Mouse (Mus musculus) ES-Bruce4 (cell line): ENCODE results near the gene Cpne9. TPM values are rescaled to one million over a fixed set of nuclear protein-coding genes. Genes with fewer than 3 reads are reported as not detected.

Experiments
- H3K27ac ChIP-seq: 2 replicates; pipeline ENCODE4 v1.5.1; 2012; ENCODE audit warnings: low read length, inconsistent platforms; ENCODE audit not compliant: insufficient read depth
- H3K27me3 ChIP-seq: 2 replicates; pipeline ENCODE4 v1.6.1; 2012; ENCODE audit warnings: mild to moderate bottlenecking, low read length, inconsistent platforms; ENCODE audit not compliant: control insufficient read depth, poor library complexity, insufficient read depth, severe bottlenecking
- H3K36me3 ChIP-seq: 2 replicates; pipeline ENCODE4 v1.6.1; 2012; ENCODE audit warnings: inconsistent platforms, mild to moderate bottlenecking, low read length, moderate library complexity; ENCODE audit not compliant: control insufficient read depth, poor library complexity, insufficient read depth, severe bottlenecking
- H3K4me1 ChIP-seq: one replicate; pipeline ENCODE4 v1.8.1; 2011; ENCODE audit warnings: low read length; ENCODE audit not compliant: control insufficient read depth, insufficient read depth
- H3K4me3 ChIP-seq: 2 replicates; pipeline ENCODE4 v1.5.1; 2011; ENCODE audit warnings: low read depth, mild to moderate bottlenecking, low read length
- H3K9ac ChIP-seq: 2 replicates; pipeline ENCODE4 v1.6.1; 2012; ENCODE audit warnings: low read depth, mild to moderate bottlenecking, inconsistent platforms; ENCODE audit not compliant: poor library complexity, severe bottlenecking
- H3K9me3 ChIP-seq: replicated peaks from 2 replicates; pipeline ENCODE4 v1.6.1; 2012; ENCODE audit warnings: mild to moderate bottlenecking, low read length, inconsistent platforms; ENCODE audit not compliant: control insufficient read depth, poor library complexity, insufficient read depth, severe bottlenecking
- CTCF ChIP-seq: IDR thresholded peaks from one replicate; pipeline ENCODE4 v1.8.1; 2011; ENCODE audit warnings: low read depth, low read length
- EP300 ChIP-seq: IDR thresholded peaks from 2 replicates; pipeline ENCODE4 v1.6.1; 2011; ENCODE audit warnings: low read depth, low read length; ENCODE audit not compliant: insufficient read depth
- POLR2A ChIP-seq: IDR thresholded peaks from one replicate; pipeline ENCODE4 v1.8.1; 2011; ENCODE audit warnings: low read length; ENCODE audit not compliant: insufficient read depth
- polyA plus RNA-seq: library from polyadenylated mRNA; stranded (reverse); fragments of >200 nt; gene quantifications from 2 replicates; pipeline ENCODE4 v1.2.4, GENCODE M21; 2011; ENCODE audit warnings: low read depth; ENCODE audit not compliant: missing spikeins, insufficient read depth, insufficient read length

The Cpne9 gene
- polyA plus RNA-seq, 1 experiment = 3.7 TPM

- Histone ChIP-seq H3K4me1 (peaks cover 7% of the 10 kb centered on the region), H3K36me3 (peaks cover 17% of the 10 kb centered on the region), H3K4me3 (no peak overlapping the region), H3K27ac (no peak overlapping the region), H3K27me3 (no peaks in the 10 kb centered on the region), H3K9ac (no peak overlapping the region), H3K9me3 (no peaks in the 10 kb centered on the region)
- TF ChIP-seq EP300 (no peak), POLR2A (no peak), CTCF (no peak)
Measured at GRCm38 (mm10) chr6:113266996-113267655, 15.0 kb upstream of the Cpne9 start.

DNA sequence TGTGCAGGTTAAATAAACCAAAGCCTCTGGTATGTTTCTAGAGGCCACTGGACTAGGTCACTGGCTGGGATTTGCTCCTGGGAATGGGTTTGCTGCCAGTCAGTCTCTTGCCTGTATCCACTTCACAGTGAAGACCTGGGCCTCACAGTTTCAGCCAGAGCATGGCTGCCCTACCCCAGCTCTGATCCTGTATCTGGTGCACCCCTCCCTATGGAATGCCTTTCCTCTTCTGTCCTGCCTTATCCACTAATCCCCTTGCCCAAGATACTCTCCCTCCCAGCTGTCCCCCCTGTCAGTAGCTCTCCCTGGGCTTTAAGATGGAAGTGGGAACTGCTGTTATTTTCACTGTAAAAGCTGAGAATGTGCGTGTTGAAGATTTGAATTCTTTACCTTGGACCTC lies 14.1 kb upstream of the Cpne9 start:
- peaks cover 19% of the 10 kb centered on the region for H3K36me3 ChIP-seq
- no peaks in the 10 kb centered on the region for H3K27me3 ChIP-seq
- no peaks in the 10 kb centered on the region for H3K9me3 ChIP-seq
- H3K4me1 ChIP-seq = peaks cover 7% of the 10 kb centered on the region
- TF ChIP-seq EP300 = no peak
- TF ChIP-seq POLR2A = no peak
- no peak for TF ChIP-seq CTCF
- no peak overlapping the region for H3K9ac ChIP-seq
- H3K27ac ChIP-seq = no peak overlapping the region
- no peak overlapping the region for H3K4me3 ChIP-seq

DNA sequence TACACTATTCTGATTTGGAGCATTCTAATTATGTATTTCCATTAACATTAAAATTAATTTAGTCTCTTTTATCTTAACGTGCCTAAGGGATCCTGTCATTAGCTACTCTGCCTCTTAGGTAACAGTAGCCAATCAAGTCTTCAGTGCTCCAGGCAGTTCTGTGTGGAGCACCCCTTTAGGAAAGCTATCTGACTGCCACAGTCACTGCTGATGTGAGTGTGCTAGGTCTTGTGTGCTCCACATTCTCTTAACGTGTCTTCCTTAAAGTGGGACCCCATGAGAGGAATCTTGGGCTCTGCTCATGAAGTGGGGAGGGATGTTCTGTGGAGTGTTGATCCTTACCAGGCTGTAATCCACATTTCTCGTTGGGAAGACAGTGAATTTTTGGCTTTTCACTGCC lies 9.7 kb upstream of the Cpne9 start:
- Histone ChIP-seq H3K27ac (no peak overlapping the region), H3K9ac (no peak overlapping the region), H3K9me3 (no peaks in the 10 kb centered on the region), H3K4me1 (peaks cover 2% of the 10 kb centered on the region), H3K4me3 (no peak overlapping the region), H3K27me3 (no peaks in the 10 kb centered on the region), H3K36me3 (peaks cover 13% of the 10 kb centered on the region)
- TF ChIP-seq POLR2A (no peak), EP300 (no peak), CTCF (no peak)

GRCm38 (mm10) chr6:113276846-113277245 lies 5.3 kb upstream of the Cpne9 start:
- Histone ChIP-seq H3K4me1 (no peaks in the 10 kb centered on the region), H3K4me3 (no peak overlapping the region), H3K9me3 (no peaks in the 10 kb centered on the region), H3K36me3 (peaks cover 3% of the 10 kb centered on the region; the same call in 1 of the 2 replicates), H3K27ac (no peak overlapping the region), H3K9ac (no peak overlapping the region), H3K27me3 (no peaks in the 10 kb centered on the region)
- TF ChIP-seq EP300 (no peak), CTCF (no peak), POLR2A (no peak)

GRCm38 (mm10) chr6:113281676-113282075 lies 431 bp upstream of the Cpne9 start:
- Histone ChIP-seq H3K4me3 (no peak overlapping the region), H3K36me3 (no peaks in the 10 kb centered on the region), H3K27ac (no peak overlapping the region), H3K27me3 (no peaks in the 10 kb centered on the region), H3K9me3 (no peaks in the 10 kb centered on the region), H3K4me1 (peaks cover 2% of the 10 kb centered on the region), H3K9ac (no peak overlapping the region)
- TF ChIP-seq POLR2A = no peak
- no peak for TF ChIP-seq EP300
- no peak for TF ChIP-seq CTCF

DNA sequence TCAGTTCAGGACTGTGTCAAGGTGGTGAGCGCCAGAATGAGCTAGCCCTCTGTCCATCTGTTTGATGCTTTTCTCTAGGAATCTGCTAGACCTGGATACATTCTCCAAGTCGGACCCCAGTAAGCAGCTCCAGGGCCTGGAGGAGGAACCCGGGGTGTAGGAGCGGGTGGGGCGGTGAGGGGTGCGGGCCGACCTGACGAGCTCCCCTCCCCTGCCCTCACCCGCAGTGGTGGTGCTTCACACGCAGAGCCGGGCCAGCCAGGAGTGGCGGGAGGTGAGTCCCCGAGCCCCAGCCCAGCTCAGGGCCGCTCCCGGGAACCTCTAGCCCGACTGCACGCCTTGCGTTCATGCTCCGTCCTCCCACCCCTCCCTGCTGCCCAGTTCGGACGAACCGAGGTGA lies 862 bp downstream of the Cpne9 start:
- no peak for TF ChIP-seq EP300
- TF ChIP-seq POLR2A = no peak
- no peak for TF ChIP-seq CTCF
- Histone ChIP-seq H3K9ac (peak overlapping the region; percentile 19; the same call in 1 of the 2 replicates), H3K27ac (no peak overlapping the region), H3K27me3 (no peaks in the 10 kb centered on the region), H3K4me3 (peak overlapping the region; percentile 70), H3K36me3 (no peaks in the 10 kb centered on the region), H3K9me3 (no peaks in the 10 kb centered on the region), H3K4me1 (peaks cover 2% of the 10 kb centered on the region)
